Mouse (Mus musculus) liver, postnatal 0 days (tissue): ENCODE measurements around the gene Slc8b1. TPM values are rescaled to one million over a fixed set of nuclear protein-coding genes. Genes with fewer than 3 reads are reported as not detected.

Source experiments
- ATAC-seq: fragments of 200-750 bp; cut with Nextera tagmentation; 2 replicates; pipeline ENCODE4 v1.8.0; 2017; ENCODE audit warnings: mild to moderate bottlenecking, moderate library complexity
- DNase-seq: peaks from one replicate; pipeline ENCODE4 v3.0.0-alpha.2; 2016
- H3K27ac ChIP-seq: fragments of 300-500 bp; sonication (generic); 2 replicates; pipeline ENCODE4 v1.5.1; 2014; ENCODE audit warnings: antibody characterized with exemption, moderate library complexity, mild to moderate bottlenecking, low read depth
- H3K27me3 ChIP-seq: fragments of 300-500 bp; sonication (generic); 2 replicates; pipeline ENCODE4 v1.6.1; 2014; ENCODE audit warnings: low read length, control low read depth, mixed read lengths; ENCODE audit not compliant: insufficient read depth
- H3K36me3 ChIP-seq: fragments of 300-500 bp; sonication (generic); replicated peaks from 2 replicates; pipeline ENCODE4 v1.6.1; 2014; ENCODE audit warnings: mild to moderate bottlenecking, control low read depth, low read length, moderate library complexity, mixed read lengths; ENCODE audit not compliant: insufficient read depth
- H3K4me1 ChIP-seq: fragments of 300-500 bp; sonication (generic); 2 replicates; pipeline ENCODE4 v1.6.1; 2014; ENCODE audit warnings: antibody characterized with exemption, mild to moderate bottlenecking, control low read depth; ENCODE audit not compliant: insufficient read depth
- H3K4me2 ChIP-seq: fragments of 300-500 bp; sonication (generic); 2 replicates; pipeline ENCODE4 v1.6.1; 2014; ENCODE audit warnings: low read depth, mild to moderate bottlenecking, low read length, moderate library complexity, mixed read lengths
- H3K4me3 ChIP-seq: fragments of 300-500 bp; sonication (generic); 2 replicates; pipeline ENCODE4 v1.5.1; 2014; ENCODE audit warnings: low read depth, low read length
- H3K9ac ChIP-seq: fragments of 300-500 bp; sonication (generic); replicated peaks from 2 replicates; pipeline ENCODE4 v1.6.1; 2014; ENCODE audit warnings: mild to moderate bottlenecking, moderate library complexity
- H3K9me3 ChIP-seq: fragments of 300-500 bp; sonication (generic); 2 replicates; pipeline ENCODE4 v1.6.1; 2016; ENCODE audit warnings: mild to moderate bottlenecking, control low read depth, low read length, mixed read lengths
- CTCF ChIP-seq: sonication (generic); IDR thresholded peaks from 2 replicates; pipeline ENCODE4 v1.5.1; 2016; ENCODE audit warnings: antibody characterized with exemption, low read depth
- EP300 ChIP-seq: IDR thresholded peaks from 2 replicates; pipeline ENCODE4 v1.6.1; 2016; ENCODE audit warnings: antibody characterized with exemption, low read depth, mild to moderate bottlenecking
- whole genome bisulfite sequencing: fragments of 180-500 bp; shearing (Covaris S2); extraction: QIAGEN DNeasy Blood & Tissue Kit; methylation state at CpG from one replicate; pipeline ENCODE4 v1.1.7; 2014; ENCODE audit not compliant: insufficient replicate concordance; 5-methylcytosine and 5-hydroxymethylcytosine counted together
- polyA plus RNA-seq: library from polyadenylated mRNA; unstranded; fragments of >200 nt; fragmentation: Nextera tagmentation; extraction: Ambion mirVana; gene quantifications from 2 replicates; pipeline ENCODE4 v1.2.1, GENCODE M21; 2015

Slc8b1 gene
- polyA plus RNA-seq, 1 experiment from 2014 or later = 15.3 TPM

- ATAC-seq (peak; percentile 71), DNase-seq (peak; percentile 54)
- Histone ChIP-seq H3K4me2 (peak overlapping the region; percentile 68), H3K9me3 (no peaks in the 10 kb centered on the region), H3K36me3 (peaks cover 2% of the 10 kb centered on the region), H3K4me1 (peaks cover 35% of the 10 kb centered on the region), H3K27ac (peak overlapping the region; percentile 95), H3K27me3 (no peaks in the 10 kb centered on the region), H3K4me3 (no peak overlapping the region), H3K9ac (no peak overlapping the region; the same call in 1 of the 2 replicates)
- TF ChIP-seq CTCF = no peak
- TF ChIP-seq EP300 = peak; percentile 81
- WGBS = 69% methylated on average over 9 of the region's 9 CpGs
Measured at GRCm38 (mm10) chr5:120514031-120514677, 3.2 kb downstream of the Slc8b1 start.

- H3K27me3 ChIP-seq = no peaks in the 10 kb centered on the region
- H3K4me1 ChIP-seq = peaks cover 35% of the 10 kb centered on the region
- 40% methylated on average over 4 of the region's 4 CpGs for WGBS
- H3K9me3 ChIP-seq = no peaks in the 10 kb centered on the region
- no peak overlapping the region for H3K4me3 ChIP-seq
- no peak; the same call in 1 of the 2 replicates for TF ChIP-seq EP300
- TF ChIP-seq CTCF = no peak
- DNase-seq (no peak), ATAC-seq (no peak; the same call in 1 of the 2 replicates)
- peak overlapping the region; percentile 95 for H3K27ac ChIP-seq
- 0 out of 2 replicates have a peak overlapping the region, but pooled peaks have one; percentile 2 for H3K9ac ChIP-seq
- H3K4me2 ChIP-seq = peak overlapping the region; percentile 45
- H3K36me3 ChIP-seq = peaks cover 8% of the 10 kb centered on the region
Measured at GRCm38 (mm10) chr5:120514754-120515153, 3.8 kb downstream of the Slc8b1 start.

- peaks cover 35% of the 10 kb centered on the region for H3K4me1 ChIP-seq
- no peak for DNase-seq
- H3K36me3 ChIP-seq = peaks cover 14% of the 10 kb centered on the region
- H3K27me3 ChIP-seq = no peaks in the 10 kb centered on the region
- no peak overlapping the region for H3K4me3 ChIP-seq
- no peak overlapping the region for H3K4me2 ChIP-seq
- no peak for ATAC-seq
- peak overlapping the region; percentile 95 for H3K27ac ChIP-seq
- H3K9ac ChIP-seq = 0 out of 2 replicates have a peak overlapping the region, but pooled peaks have one; percentile 2
- TF ChIP-seq EP300 (no peak), CTCF (0 out of 2 replicates have a peak, but pooled peaks have one; percentile 9)
- no peaks in the 10 kb centered on the region for H3K9me3 ChIP-seq
- 78% methylated on average over 7 of the region's 7 CpGs for WGBS
Measured at GRCm38 (mm10) chr5:120515451-120515850, 4.5 kb downstream of the Slc8b1 start.

GRCm38 (mm10) chr5:120516221-120516984, 5.4 kb downstream of the Slc8b1 start:
- whole genome bisulfite sequencing = 53% methylated on average over 15 of the region's 15 CpGs
- Histone ChIP-seq H3K9ac (peak overlapping the region; percentile 59), H3K27ac (peak overlapping the region; percentile 95), H3K4me1 (peaks cover 33% of the 10 kb centered on the region), H3K4me2 (peak overlapping the region; percentile 54), H3K9me3 (no peaks in the 10 kb centered on the region), H3K36me3 (peaks cover 22% of the 10 kb centered on the region), H3K27me3 (no peaks in the 10 kb centered on the region), H3K4me3 (no peak overlapping the region)
- TF ChIP-seq CTCF (no peak), EP300 (peak; percentile 60; the same call in 1 of the 2 replicates)
- ATAC-seq (peak; percentile 61), DNase-seq (peak; percentile 54)

- no peaks in the 10 kb centered on the region for H3K9me3 ChIP-seq
- DNase-seq = no peak
- H3K4me3 ChIP-seq = no peak overlapping the region
- H3K36me3 ChIP-seq = peaks cover 34% of the 10 kb centered on the region
- TF ChIP-seq CTCF (no peak), EP300 (no peak)
- no peaks in the 10 kb centered on the region for H3K27me3 ChIP-seq
- 0 out of 2 replicates have a peak overlapping the region, but pooled peaks have one; percentile 18 for H3K9ac ChIP-seq
- H3K4me1 ChIP-seq = peaks cover 32% of the 10 kb centered on the region
- 66% methylated on average over 9 of the region's 9 CpGs for WGBS
- ATAC-seq = no peak
- H3K27ac ChIP-seq = peak overlapping the region; percentile 95
- no peak overlapping the region for H3K4me2 ChIP-seq
Measured at GRCm38 (mm10) chr5:120517552-120517951, 6.6 kb downstream of the Slc8b1 start.

- TF ChIP-seq EP300 = no peak
- peak; percentile 78 for TF ChIP-seq CTCF
- H3K9me3 ChIP-seq = no peaks in the 10 kb centered on the region
- H3K27me3 ChIP-seq = no peaks in the 10 kb centered on the region
- WGBS = 71% methylated on average over 3 of the region's 3 CpGs
- H3K4me1 ChIP-seq = peaks cover 4% of the 10 kb centered on the region; the same call in 1 of the 2 replicates
- DNase-seq (peak; percentile 63), ATAC-seq (no peak)
- H3K9ac ChIP-seq = no peak overlapping the region
- no peak overlapping the region for H3K27ac ChIP-seq
- H3K4me3 ChIP-seq = no peak overlapping the region
- H3K36me3 ChIP-seq = peaks cover 62% of the 10 kb centered on the region
- H3K4me2 ChIP-seq = no peak overlapping the region
Measured at GRCm38 (mm10) chr5:120522649-120523048, 11.7 kb downstream of the Slc8b1 start.
